Mouse (Mus musculus) liver, embryonic 14.5 days (tissue): ENCODE data around the gene Kyat1. TPM values are rescaled to one million over a fixed set of nuclear protein-coding genes. Genes with fewer than 3 reads are reported as not detected.

Experiments
- ATAC-seq: fragments of 200-750 bp; cut with Nextera tagmentation; 2 replicates; pipeline ENCODE4 v1.8.0; 2017; ENCODE audit warnings: moderate number of reproducible peaks, mild to moderate bottlenecking, moderate library complexity; ENCODE audit not compliant: insufficient read depth
- DNase-seq, 3 experiments: peaks; one replicate each; pipeline ENCODE4 v3.0.0-alpha.2; 2012 to 2013; ENCODE audit warnings: low read depth in 3 of 3, low spot score in 3 of 3
- H3K27ac ChIP-seq: fragments of 300-500 bp; sonication (generic); 2 replicates; pipeline ENCODE4 v1.5.1; 2014; ENCODE audit warnings: moderate library complexity, mild to moderate bottlenecking, control low read depth, inconsistent platforms
- H3K27me3 ChIP-seq: fragments of 300-500 bp; sonication (generic); 2 replicates; pipeline ENCODE4 v1.6.1; 2014; ENCODE audit warnings: mild to moderate bottlenecking, low read length, moderate library complexity; ENCODE audit not compliant: control insufficient read depth, insufficient read depth
- H3K36me3 ChIP-seq: fragments of 300-500 bp; sonication (generic); replicated peaks from 2 replicates; pipeline ENCODE4 v1.6.1; 2014; ENCODE audit warnings: low read depth; ENCODE audit not compliant: control insufficient read depth, insufficient read depth
- H3K4me1 ChIP-seq, 2 experiments: fragments of 200-500 bp in 1 of 2; fragments of 300-500 bp in 1 of 2; sonication (generic) in 1 of 2; replicated peaks; 2 replicates each; pipeline ENCODE4 v1.6.1; 2012 to 2014; ENCODE audit warnings: antibody characterized with exemption in 1 of 2, inconsistent platforms in 1 of 2, low read length in 1 of 2; ENCODE audit not compliant: control insufficient read depth in 2 of 2, insufficient read depth in 2 of 2
- H3K4me2 ChIP-seq: fragments of 300-500 bp; sonication (generic); 2 replicates; pipeline ENCODE4 v1.6.1; 2014; ENCODE audit warnings: low read depth, mild to moderate bottlenecking, control low read depth, moderate library complexity
- H3K4me3 ChIP-seq, 2 experiments: fragments of 200-500 bp in 1 of 2; fragments of 300-500 bp in 1 of 2; sonication (generic) in 1 of 2; 2 replicates each; pipeline ENCODE4 v1.5.1; 2012 to 2014; ENCODE audit warnings: low read depth in 2 of 2, low read length in 2 of 2, mild to moderate bottlenecking in 2 of 2, control low read depth in 1 of 2, inconsistent platforms in 1 of 2, moderate library complexity in 1 of 2; ENCODE audit not compliant: insufficient read depth in 1 of 2
- H3K9ac ChIP-seq: fragments of 300-500 bp; sonication (generic); replicated peaks from 2 replicates; pipeline ENCODE4 v1.6.1; 2014; ENCODE audit warnings: mild to moderate bottlenecking, control low read depth, moderate library complexity
- H3K9me3 ChIP-seq: fragments of 300-500 bp; sonication (generic); 2 replicates; pipeline ENCODE4 v1.6.1; 2016; ENCODE audit warnings: low read length, mixed read lengths; ENCODE audit not compliant: control insufficient read depth
- CTCF ChIP-seq: IDR thresholded peaks from 2 replicates; pipeline ENCODE4 v1.5.1; 2016; ENCODE audit warnings: antibody characterized with exemption, low read depth, control low read depth
- EP300 ChIP-seq: IDR thresholded peaks from 2 replicates; pipeline ENCODE4 v1.6.1; 2016; ENCODE audit warnings: antibody characterized with exemption, low read depth
- WGBS: fragments of 180-500 bp; shearing (Covaris S2); extraction: QIAGEN DNeasy Blood & Tissue Kit; methylation state at CpG from one replicate; pipeline ENCODE4 v1.1.7; 2014; ENCODE audit not compliant: insufficient replicate concordance; 5-methylcytosine and 5-hydroxymethylcytosine counted together
- polyA plus RNA-seq, 2 experiments: library from polyadenylated mRNA; depleted of rRNA in 1 of 2; stranded (reverse) in 1 of 2; unstranded in 1 of 2; fragments of >200 nt; fragmentation: Nextera tagmentation in 1 of 2; extraction: Ambion mirVana in 1 of 2; gene quantifications; 2 replicates each; pipeline versions ENCODE4 v1.2.1 to v1.2.3; 2012 to 2014

Kyat1 gene
- polyA plus RNA-seq, 2 experiments: 9.5 to 14.3 TPM

DNA sequence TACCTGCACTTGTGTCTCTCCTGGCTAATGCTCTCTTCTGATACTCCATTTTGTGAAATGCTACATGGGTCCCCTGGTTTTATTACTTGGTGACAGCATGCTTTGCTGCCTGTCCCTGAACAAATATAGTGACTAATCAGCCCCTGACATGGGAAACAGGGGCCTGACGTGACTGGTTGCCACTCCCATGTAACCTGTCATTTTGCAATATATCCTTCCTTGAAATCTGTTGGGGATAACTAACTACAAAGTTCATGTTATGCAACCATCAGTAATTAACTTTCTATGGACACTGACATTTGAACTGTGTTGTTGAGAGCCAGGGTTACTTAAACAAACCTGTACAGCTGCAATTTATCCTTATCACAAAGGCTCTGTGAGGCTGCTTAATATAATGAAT is 5.7 kb downstream of the Kyat1 start:
- Histone ChIP-seq H3K4me3 (no peak overlapping the region), H3K36me3 (no peaks in the 10 kb centered on the region), H3K9me3 (no peaks in the 10 kb centered on the region), H3K9ac (no peak overlapping the region), H3K27ac (peak overlapping the region; percentile 47; the same call in 1 of the 2 replicates), H3K27me3 (no peaks in the 10 kb centered on the region), H3K4me1 (peaks cover 3 to 21% of the 10 kb centered on the region in 2 experiments; a peak in 3 of 4 replicates), H3K4me2 (no peak overlapping the region)
- DNase-seq: peak in 1 of 3 experiments; percentile 30
- TF ChIP-seq EP300 (no peak), CTCF (no peak)
- WGBS: 34% methylated on average over 1 of the region's 1 CpGs
- ATAC-seq: peak; percentile 40; the same call in 1 of the 2 replicates

DNA sequence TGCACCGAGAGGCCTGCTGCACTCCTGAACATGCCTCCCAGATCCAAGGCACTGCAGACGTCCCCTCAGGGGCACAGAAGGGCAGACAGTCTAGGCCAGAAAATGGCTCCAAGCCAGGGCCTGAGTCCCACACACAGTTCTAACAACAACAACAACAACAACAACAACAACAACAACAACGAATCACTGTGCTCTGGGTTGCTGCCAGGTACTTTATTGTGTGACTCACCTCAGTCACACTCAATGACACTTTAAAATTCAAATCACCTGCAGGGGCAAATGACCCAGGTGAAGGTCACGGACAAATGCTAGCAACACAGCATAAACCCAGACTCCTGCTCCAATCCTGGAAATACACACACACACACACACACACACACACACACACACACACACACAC is 7.6 kb downstream of the Kyat1 start:
- Histone ChIP-seq H3K4me2 (no peak overlapping the region), H3K9me3 (no peaks in the 10 kb centered on the region), H3K4me1 (peaks cover 0 to 16% of the 10 kb centered on the region in 2 experiments; a peak in 2 of 4 replicates), H3K27me3 (no peaks in the 10 kb centered on the region), H3K36me3 (no peaks in the 10 kb centered on the region), H3K4me3 (no peak overlapping the region), H3K9ac (no peak overlapping the region), H3K27ac (no peak overlapping the region)
- DNase-seq: no peak
- 0 out of 2 replicates have a peak, but pooled peaks have one; percentile 32 for ATAC-seq
- WGBS: 60% methylated on average over 4 of the region's 4 CpGs
- TF ChIP-seq EP300 (no peak), CTCF (no peak)

DNA sequence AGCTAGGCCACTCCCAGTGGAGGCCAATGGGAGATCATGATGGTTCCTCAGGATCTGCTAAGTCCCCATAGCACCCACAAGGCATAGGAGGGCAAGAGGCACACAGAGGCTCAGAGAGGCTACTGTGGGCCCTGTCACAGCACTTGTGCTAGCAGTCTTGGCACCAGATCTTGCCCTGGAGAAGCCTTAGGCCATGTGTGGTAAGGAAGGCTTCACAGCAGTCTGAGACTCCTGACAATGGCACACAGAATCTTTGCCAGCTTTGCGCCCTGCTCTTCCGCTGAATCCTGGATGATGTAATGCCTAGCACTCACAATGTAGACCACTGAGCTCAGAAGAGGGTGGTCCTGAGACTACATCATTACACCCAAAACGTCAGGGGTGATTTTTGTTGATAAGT is 11.0 kb downstream of the Kyat1 start:
- DNase-seq (no peak), ATAC-seq (no peak)
- Histone ChIP-seq H3K4me1 (peaks cover 0 to 8% of the 10 kb centered on the region in 2 experiments; a peak in 2 of 4 replicates), H3K9ac (no peak overlapping the region), H3K4me3 (no peak overlapping the region), H3K4me2 (no peak overlapping the region), H3K9me3 (no peaks in the 10 kb centered on the region), H3K27me3 (no peaks in the 10 kb centered on the region), H3K36me3 (no peaks in the 10 kb centered on the region), H3K27ac (no peak overlapping the region)
- WGBS: 74% methylated on average over 3 of the region's 3 CpGs
- TF ChIP-seq CTCF: no peak
- TF ChIP-seq EP300: no peak

DNA sequence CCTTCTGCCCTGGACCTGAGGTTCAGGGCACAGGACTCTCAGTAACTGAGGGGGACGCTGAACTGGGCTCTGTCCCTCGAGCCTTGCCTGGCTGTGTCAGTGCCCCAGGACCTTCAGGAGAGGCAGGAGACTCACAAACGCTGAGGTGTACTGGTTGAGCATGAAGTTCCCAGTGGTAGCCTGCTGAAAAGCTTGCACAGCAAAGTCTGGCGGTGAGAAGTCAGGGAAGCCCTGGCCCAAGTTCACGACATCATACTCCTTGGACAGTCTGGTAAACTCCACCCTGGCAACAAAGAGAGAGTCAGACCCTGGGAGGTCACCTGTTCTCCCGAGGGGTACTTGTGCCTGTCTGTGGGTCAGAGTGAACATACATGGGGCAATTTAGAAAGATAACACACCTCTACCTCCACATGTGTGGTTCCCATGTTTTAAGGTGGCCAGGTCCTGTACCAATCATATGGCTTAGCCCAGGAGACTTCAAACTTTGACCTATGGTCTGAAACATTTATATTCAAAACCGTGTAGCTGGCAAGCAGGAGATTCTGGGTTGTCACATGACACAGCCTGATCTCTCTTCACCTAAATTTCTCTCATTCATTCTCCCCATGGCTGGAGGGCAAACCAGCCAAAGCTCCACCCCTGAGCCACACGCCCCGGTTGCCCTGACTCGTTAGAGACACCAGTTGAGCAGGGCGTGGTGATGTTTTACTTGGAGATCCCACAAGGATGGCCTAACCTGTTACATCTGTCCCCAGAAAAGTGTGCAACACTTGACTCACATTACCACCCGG is 13.7 kb downstream of the Kyat1 start:
- H3K4me3 ChIP-seq: no peak overlapping the region
- H3K9ac ChIP-seq: no peak overlapping the region; the same call in 1 of the 2 replicates
- H3K36me3 ChIP-seq: no peaks in the 10 kb centered on the region
- no peak for TF ChIP-seq EP300
- no peak for TF ChIP-seq CTCF
- 62% methylated on average over 12 of the region's 12 CpGs for WGBS
- H3K9me3 ChIP-seq: no peaks in the 10 kb centered on the region
- DNase-seq (no peak), ATAC-seq (no peak)
- no peaks in the 10 kb centered on the region for H3K4me1 ChIP-seq
- H3K27ac ChIP-seq: no peak overlapping the region
- no peaks in the 10 kb centered on the region for H3K27me3 ChIP-seq
- H3K4me2 ChIP-seq: no peak overlapping the region

DNA sequence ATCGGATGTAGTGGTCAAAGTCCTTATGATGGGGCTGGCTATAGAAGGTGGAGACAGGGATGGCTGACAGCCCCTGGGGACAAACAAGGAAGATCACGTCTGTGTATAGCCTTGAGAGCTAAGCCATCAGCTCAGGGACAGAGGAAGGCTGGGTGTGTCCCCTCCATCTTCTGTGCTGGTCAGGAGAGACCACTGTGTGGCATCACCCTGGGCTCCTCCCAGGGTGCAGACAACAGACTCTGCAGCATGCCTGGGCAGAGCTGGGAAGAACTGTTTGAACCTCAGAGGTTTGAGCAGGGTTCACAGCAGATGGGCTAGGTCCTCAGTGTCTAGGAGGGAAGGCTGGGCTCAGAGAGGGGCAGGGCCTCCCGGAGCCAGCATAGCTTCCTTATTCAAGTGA is 20.0 kb downstream of the Kyat1 start:
- H3K36me3 ChIP-seq: no peaks in the 10 kb centered on the region
- TF ChIP-seq EP300: no peak
- TF ChIP-seq CTCF: no peak
- H3K27me3 ChIP-seq: no peaks in the 10 kb centered on the region
- no peak overlapping the region for H3K9ac ChIP-seq
- WGBS: 44% methylated on average over 3 of the region's 3 CpGs
- peak overlapping the region; percentile 11 for H3K4me2 ChIP-seq
- peak overlapping the region; percentile 47 for H3K27ac ChIP-seq
- ATAC-seq: peak; percentile 59; the same call in 1 of the 2 replicates
- no peaks in the 10 kb centered on the region for H3K9me3 ChIP-seq
- H3K4me1 ChIP-seq: peaks cover 12 to 22% of the 10 kb centered on the region in 2 experiments
- no peak for DNase-seq
- H3K4me3 ChIP-seq: no peak overlapping the region
